Mouse (Mus musculus): ENCODE results near the gene Nfix. TPM values are rescaled to one million over a fixed set of nuclear protein-coding genes. Genes with fewer than 3 reads are reported as not detected.

Nfix gene
- polyA plus RNA-seq, 1 experiment from 2014 or later = 413 TPM

GRCm38 (mm10) chr8:84733959-84734358 is 66.2 kb downstream of the Nfix start:
- ATAC-seq (replicated peaks) = no peak
- peak overlapping the region; percentile 94 for H3K27ac ChIP-seq (replicated peaks)

GRCm38 (mm10) chr8:84732996-84733395 is 67.1 kb downstream of the Nfix start:
- Histone ChIP-seq H3K36me3 (no peaks in the 10 kb centered on the region), H3K9me3 (no peaks in the 10 kb centered on the region), H3K27me3 (no peaks in the 10 kb centered on the region), H3K9ac (replicated peaks) (peak overlapping the region; percentile 31), H3K4me2 (replicated peaks) (0 out of 2 replicates have a peak overlapping the region, but pooled peaks have one; percentile 0), H3K4me3 (no peak overlapping the region), H3K27ac (replicated peaks) (peak overlapping the region; percentile 94), H3K4me1 (peaks cover 100% of the 10 kb centered on the region)
- WGBS = 61% methylated on average over 6 of the region's 6 CpGs
- no peak for ATAC-seq (replicated peaks)

More at GRCm38 (mm10) chr8:84733959-84734358, 66.2 kb downstream of the Nfix start:
- Histone ChIP-seq H3K4me3 (no peak overlapping the region), H3K9ac (replicated peaks) (no peak overlapping the region; the same call in 1 of the 2 replicates), H3K9me3 (no peaks in the 10 kb centered on the region), H3K4me2 (replicated peaks) (no peak overlapping the region), H3K27me3 (no peaks in the 10 kb centered on the region), H3K4me1 (peaks cover 100% of the 10 kb centered on the region), H3K36me3 (no peaks in the 10 kb centered on the region)
- WGBS = 79% methylated on average over 6 of the region's 6 CpGs

- WGBS = 45% methylated on average over 5 of the region's 5 CpGs
- no peak for ATAC-seq (replicated peaks)
- 0 out of 2 replicates have a peak overlapping the region, but pooled peaks have one; percentile 0 for H3K4me2 ChIP-seq (replicated peaks)
- peaks cover 2% of the 10 kb centered on the region; the same call in 1 of the 2 replicates for H3K36me3 ChIP-seq
- H3K4me1 ChIP-seq = peaks cover 100% of the 10 kb centered on the region
- H3K27me3 ChIP-seq = no peaks in the 10 kb centered on the region
- H3K9ac ChIP-seq (replicated peaks) = peak overlapping the region; percentile 31; the same call in 1 of the 2 replicates
- H3K27ac ChIP-seq (replicated peaks) = peak overlapping the region; percentile 94
- H3K4me3 ChIP-seq = no peak overlapping the region
- H3K9me3 ChIP-seq = no peaks in the 10 kb centered on the region
Observed at GRCm38 (mm10) chr8:84732545-84732944, 67.6 kb downstream of the Nfix start.

GRCm38 (mm10) chr8:84731371-84732177 is 68.6 kb downstream of the Nfix start:
- WGBS = 57% methylated on average over 11 of the region's 11 CpGs
- Histone ChIP-seq H3K27ac (replicated peaks) (peak overlapping the region; percentile 94), H3K27me3 (no peaks in the 10 kb centered on the region), H3K4me3 (no peak overlapping the region), H3K9me3 (no peaks in the 10 kb centered on the region), H3K4me2 (replicated peaks) (no peak overlapping the region), H3K9ac (replicated peaks) (peak overlapping the region; percentile 39), H3K36me3 (peaks cover 11% of the 10 kb centered on the region; the same call in 1 of the 2 replicates), H3K4me1 (peaks cover 98% of the 10 kb centered on the region)
- no peak for ATAC-seq (replicated peaks)

- H3K4me1 ChIP-seq = peaks cover 98% of the 10 kb centered on the region
- WGBS = 25% methylated on average over 9 of the region's 9 CpGs
- H3K4me2 ChIP-seq (replicated peaks) = peak overlapping the region; percentile 12
- H3K36me3 ChIP-seq = peaks cover 17% of the 10 kb centered on the region; the same call in 1 of the 2 replicates
- H3K4me3 ChIP-seq = no peak overlapping the region
- H3K9me3 ChIP-seq = no peaks in the 10 kb centered on the region
- H3K27me3 ChIP-seq = no peaks in the 10 kb centered on the region
- peak; percentile 15 for ATAC-seq (replicated peaks)
- peak overlapping the region; percentile 94 for H3K27ac ChIP-seq (replicated peaks)
- H3K9ac ChIP-seq (replicated peaks) = peak overlapping the region; percentile 39
Observed at GRCm38 (mm10) chr8:84730541-84731370, 69.4 kb downstream of the Nfix start.

- WGBS = 69% methylated on average over 16 of the region's 16 CpGs
- Histone ChIP-seq H3K27ac (replicated peaks) (peak overlapping the region; percentile 94), H3K4me3 (no peak overlapping the region), H3K36me3 (peaks cover 21% of the 10 kb centered on the region; the same call in 1 of the 2 replicates), H3K9me3 (no peaks in the 10 kb centered on the region), H3K4me1 (peaks cover 98% of the 10 kb centered on the region), H3K4me2 (replicated peaks) (peak overlapping the region; percentile 12; the same call in 1 of the 2 replicates), H3K27me3 (no peaks in the 10 kb centered on the region), H3K9ac (replicated peaks) (peak overlapping the region; percentile 39; the same call in 1 of the 2 replicates)
- ATAC-seq (replicated peaks) = no peak; the same call in 1 of the 2 replicates
Observed at GRCm38 (mm10) chr8:84729921-84730362, 70.2 kb downstream of the Nfix start.

- Histone ChIP-seq H3K4me2 (replicated peaks) (no peak overlapping the region; the same call in 1 of the 2 replicates), H3K36me3 (peaks cover 24% of the 10 kb centered on the region; the same call in 1 of the 2 replicates), H3K9ac (replicated peaks) (no peak overlapping the region)
Observed at GRCm38 (mm10) chr8:84728474-84728873, 71.7 kb downstream of the Nfix start.

GRCm38 (mm10) chr8:84725941-84726259 is 74.2 kb downstream of the Nfix start:
- ATAC-seq (replicated peaks) = no peak

More at GRCm38 (mm10) chr8:84728474-84728873, 71.7 kb downstream of the Nfix start:
- Histone ChIP-seq H3K4me1 (peaks cover 98% of the 10 kb centered on the region), H3K27me3 (no peaks in the 10 kb centered on the region), H3K27ac (replicated peaks) (peak overlapping the region; percentile 94), H3K9me3 (no peaks in the 10 kb centered on the region), H3K4me3 (no peak overlapping the region)
- peak; percentile 84 for ATAC-seq (replicated peaks)
- WGBS = 27% methylated on average over 3 of the region's 3 CpGs

GRCm38 (mm10) chr8:84725246-84725940 is 74.8 kb downstream of the Nfix start:
- H3K27me3 ChIP-seq = no peaks in the 10 kb centered on the region
- H3K36me3 ChIP-seq = peaks cover 39% of the 10 kb centered on the region
- H3K4me1 ChIP-seq = peaks cover 89% of the 10 kb centered on the region
- H3K4me3 ChIP-seq = no peak overlapping the region
- ATAC-seq (replicated peaks) = no peak
- H3K9me3 ChIP-seq = no peaks in the 10 kb centered on the region
- WGBS = 55% methylated on average over 10 of the region's 10 CpGs
- H3K4me2 ChIP-seq (replicated peaks) = no peak overlapping the region
- peak overlapping the region; percentile 94 for H3K27ac ChIP-seq (replicated peaks)
- H3K9ac ChIP-seq (replicated peaks) = peak overlapping the region; percentile 10

More at GRCm38 (mm10) chr8:84725941-84726259, 74.2 kb downstream of the Nfix start:
- no peaks in the 10 kb centered on the region for H3K27me3 ChIP-seq
- no peak overlapping the region; the same call in 1 of the 2 replicates for H3K9ac ChIP-seq (replicated peaks)
- peak overlapping the region; percentile 94 for H3K27ac ChIP-seq (replicated peaks)
- no peak overlapping the region for H3K4me3 ChIP-seq
- no peak overlapping the region for H3K4me2 ChIP-seq (replicated peaks)
- H3K36me3 ChIP-seq = peaks cover 34% of the 10 kb centered on the region; the same call in 1 of the 2 replicates
- H3K9me3 ChIP-seq = no peaks in the 10 kb centered on the region
- H3K4me1 ChIP-seq = peaks cover 94% of the 10 kb centered on the region
- 13% methylated on average over 3 of the region's 3 CpGs for WGBS

- no peaks in the 10 kb centered on the region for H3K27me3 ChIP-seq
- H3K4me2 ChIP-seq (replicated peaks) = no peak overlapping the region
- WGBS = 49% methylated on average over 9 of the region's 9 CpGs
- ATAC-seq (replicated peaks) = no peak
- H3K27ac ChIP-seq (replicated peaks) = peak overlapping the region; percentile 94
- no peaks in the 10 kb centered on the region for H3K9me3 ChIP-seq
- peaks cover 44% of the 10 kb centered on the region for H3K36me3 ChIP-seq
- no peak overlapping the region for H3K4me3 ChIP-seq
- no peak overlapping the region for H3K9ac ChIP-seq (replicated peaks)
- H3K4me1 ChIP-seq = peaks cover 81% of the 10 kb centered on the region
Observed at GRCm38 (mm10) chr8:84724683-84725082, 75.5 kb downstream of the Nfix start.

- ATAC-seq (replicated peaks) = no peak
- Histone ChIP-seq H3K27me3 (no peaks in the 10 kb centered on the region), H3K27ac (replicated peaks) (peak overlapping the region; percentile 94), H3K9me3 (no peaks in the 10 kb centered on the region), H3K4me2 (replicated peaks) (peak overlapping the region; percentile 5; the same call in 1 of the 2 replicates), H3K4me3 (no peak overlapping the region), H3K4me1 (peaks cover 70% of the 10 kb centered on the region), H3K9ac (replicated peaks) (peak overlapping the region; percentile 39), H3K36me3 (peaks cover 48% of the 10 kb centered on the region)
- WGBS = 16% methylated on average over 7 of the region's 7 CpGs
Observed at GRCm38 (mm10) chr8:84723571-84723900, 76.6 kb downstream of the Nfix start.
